8 mouse cellular contexts compared by ENCODE assay signal in genomic region chr4:126309922-126310309, GRCm38 (mm10). TPM values are rescaled to one million over a fixed set of nuclear protein-coding genes. Genes with fewer than 3 reads are reported as not detected.
DNase-seq lines count a peak whose midpoint lies in the region; ATAC-seq lines count a peak whose summit lies in the region.

No protein-coding gene starts in this region.

- DNase-seq in T-cell, adult 2 months (ENCODE audit: low spot score) = peak; percentile 68
- peak; percentile 95 to 97 for DNase-seq in cerebellum, postnatal 25 days
- peak; percentile 91 for DNase-seq in gastrocnemius, adult 18-20 months (ENCODE audit: low spot score)
- peak; percentile 83 to 88 for DNase-seq in left cerebral cortex, adult 18-20 months (ENCODE audit: low spot score in 2 of 2)
- peak; percentile 89 to 91 for DNase-seq in right cerebral cortex, adult 2 months (ENCODE audit: low spot score in 2 of 2)
- peak; percentile 92 for DNase-seq in urinary bladder, postnatal 25 days (ENCODE audit: low spot score)

- H3K9ac ChIP-seq in hindbrain, embryonic 16.5 days (ENCODE audit: low read depth, low read length) = peak overlapping the region; percentile 33

- H3K27me3 ChIP-seq in hindbrain, embryonic 16.5 days (replicated peaks; ENCODE audit: control insufficient read depth, insufficient read depth, low read length) = no peaks in the 10 kb centered on the region

- WGBS in hindbrain, embryonic 16.5 days = 0% methylated on average over 7 of the region's 7 CpGs

- H3K4me1 ChIP-seq in hindbrain, embryonic 16.5 days (ENCODE audit: control insufficient read depth, insufficient read depth, low read depth, low read length) = no peaks in the 10 kb centered on the region; the same call in 1 of the 2 replicates

- H3K4me3 ChIP-seq in hindbrain, embryonic 16.5 days (ENCODE audit: low read length) = peak overlapping the region; percentile 34

- no peak overlapping the region for H3K27ac ChIP-seq in hindbrain, embryonic 16.5 days (ENCODE audit: low read depth, low read length)

- H3K9me3 ChIP-seq in hindbrain, embryonic 16.5 days (ENCODE audit: control insufficient read depth, low read length) = no peaks in the 10 kb centered on the region

- peak; percentile 83 for ATAC-seq in hindbrain, embryonic 16.5 days
- ATAC-seq in megakaryocyte, adult 5-6 weeks (ENCODE audit: poor library complexity, severe bottlenecking) = peak; percentile 77

- peak overlapping the region; percentile 56 for H3K4me2 ChIP-seq in hindbrain, embryonic 16.5 days (ENCODE audit: low read length)

- H3K36me3 ChIP-seq in hindbrain, embryonic 16.5 days (ENCODE audit: control insufficient read depth, insufficient read depth, low read length) = no peaks in the 10 kb centered on the region

RNA-seq across cellular contexts. Expression of gene Adprhl2, which starts 11.6 kb away (rescaled TPM):
- total RNA-seq in gastrocnemius, adult 18-20 months (2021) = 1 to 10 TPM; 6.7 to 8.7 TPM
- polyA plus RNA-seq in hindbrain, embryonic 16.5 days (2015; fragmentation: Nextera tagmentation; extraction: Ambion mirVana) = 83.1 and 84.1 TPM in 2 replicates
- total RNA-seq in left cerebral cortex, adult 18-20 months (2021) = 10 to 100 TPM; 28.6 to 30.9 TPM
- total RNA-seq in megakaryocyte, adult 5-6 weeks (2015) = 5.6 and 8.2 TPM in 2 replicates
- total RNA-seq in megakaryocyte, adult 5-6 weeks (2017) = 10.7 and 21.7 TPM in 2 replicates

RNA-seq across cellular contexts. Expression of gene Tekt2, which starts 15.6 kb away (rescaled TPM):
- total RNA-seq in gastrocnemius, adult 18-20 months (2021) = under 1 TPM; 0.62 to 0.66 TPM
- polyA plus RNA-seq in hindbrain, embryonic 16.5 days (2015; fragmentation: Nextera tagmentation; extraction: Ambion mirVana) = 11.8 and 13.5 TPM in 2 replicates
- total RNA-seq in left cerebral cortex, adult 18-20 months (2021) = 1 to 10 TPM; 1.0 to 1.1 TPM
- 0.38 TPM in 1 of 2 replicates, not detected in the other for total RNA-seq in megakaryocyte, adult 5-6 weeks (2015)
- total RNA-seq in megakaryocyte, adult 5-6 weeks (2017) = not detected in 2 replicates

RNA-seq across cellular contexts. Expression of gene Col8a2, which starts 23.3 kb away (rescaled TPM):
- total RNA-seq in gastrocnemius, adult 18-20 months (2021) = 1 to 10 TPM in 1 of 2 experiments, under 1 TPM in 1; 0.89 to 1.4 TPM
- polyA plus RNA-seq in hindbrain, embryonic 16.5 days (2015; fragmentation: Nextera tagmentation; extraction: Ambion mirVana) = 5.8 and 6.8 TPM in 2 replicates
- total RNA-seq in left cerebral cortex, adult 18-20 months (2021) = 1 to 10 TPM; 1.7 to 2.8 TPM
- not detected in 2 replicates for total RNA-seq in megakaryocyte, adult 5-6 weeks (2015)
- total RNA-seq in megakaryocyte, adult 5-6 weeks (2017) = not detected in 2 replicates

RNA-seq across cellular contexts. Expression of gene Trappc3, which starts 47.8 kb away (rescaled TPM):
- 10 to 100 TPM; 21.0 to 26.8 TPM for total RNA-seq in gastrocnemius, adult 18-20 months (2021)
- 179 and 199 TPM in 2 replicates for polyA plus RNA-seq in hindbrain, embryonic 16.5 days (2015; fragmentation: Nextera tagmentation; extraction: Ambion mirVana)
- 10 to 100 TPM; 84.5 to 87.3 TPM for total RNA-seq in left cerebral cortex, adult 18-20 months (2021)
- total RNA-seq in megakaryocyte, adult 5-6 weeks (2015) = 30.1 and 40.9 TPM in 2 replicates
- 56.3 and 58.6 TPM in 2 replicates for total RNA-seq in megakaryocyte, adult 5-6 weeks (2017)

RNA-seq across cellular contexts. Expression of gene Map7d1, which starts 53.8 kb away (rescaled TPM):
- total RNA-seq in gastrocnemius, adult 18-20 months (2021) = 100 to 1,000 TPM; 185 to 200 TPM
- 59.8 and 71.7 TPM in 2 replicates for polyA plus RNA-seq in hindbrain, embryonic 16.5 days (2015; fragmentation: Nextera tagmentation; extraction: Ambion mirVana)
- total RNA-seq in left cerebral cortex, adult 18-20 months (2021) = 100 to 1,000 TPM; 251 to 254 TPM
- total RNA-seq in megakaryocyte, adult 5-6 weeks (2015) = 43.9 and 45.9 TPM in 2 replicates
- total RNA-seq in megakaryocyte, adult 5-6 weeks (2017) = 60.7 and 71.3 TPM in 2 replicates
